Mouse (Mus musculus) spleen, adult 2 months (tissue): ENCODE results near the gene Cchcr1.

Source experiments
- CTCF ChIP-seq: fragments of 200-500 bp; IDR thresholded peaks from 2 replicates; pipeline ENCODE4 v1.5.1; 2011; ENCODE audit warnings: mild to moderate bottlenecking, inconsistent platforms; ENCODE audit not compliant: insufficient read depth, insufficient read length, insufficient replicate concordance; ENCODE audit errors: extremely low read depth
- POLR2A ChIP-seq: fragments of 200-500 bp; IDR thresholded peaks from 2 replicates; pipeline ENCODE4 v1.6.1; 2011; ENCODE audit warnings: low read depth, low read length, inconsistent platforms

DNA sequence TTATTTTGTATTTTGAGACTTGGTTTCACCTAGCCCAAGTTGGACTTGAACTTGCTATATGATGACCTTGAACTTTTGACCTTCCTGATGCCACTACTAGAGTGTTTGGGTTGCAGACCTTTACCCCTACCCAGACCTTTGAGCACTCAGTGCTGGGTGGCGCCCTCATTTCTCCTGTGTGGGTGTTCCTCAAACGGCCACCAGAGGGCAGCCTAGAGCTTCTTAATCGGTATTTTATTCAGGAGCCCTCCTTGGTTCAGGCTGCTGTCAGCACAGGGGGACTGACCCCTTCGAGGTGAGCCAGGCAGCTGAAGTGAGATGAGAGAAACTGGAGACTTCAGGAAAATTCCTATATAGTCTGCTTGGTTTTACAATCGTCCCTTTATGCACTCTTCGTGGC, 27.8 kb downstream of the Cchcr1 start:
- TF ChIP-seq POLR2A (no peak), CTCF (peak; percentile 48; the same call in 1 of the 2 replicates)
